ENCODE assay signal across 28 mouse cellular contexts in genomic region chr12:25353402-25353896, GRCm38 (mm10).
DNase-seq lines count a peak whose midpoint lies in the region; ATAC-seq lines count a peak whose summit lies in the region.
"Had no signal": no experiment of that assay in that cellular context is flagged by ENCODE, and none has a peak within 500 bp of the region (broad histone marks: within the 10 kb centered on the region; RNA-seq: fewer than 3 reads in every experiment).

No protein-coding gene starts in this region.

- 0 out of 2 replicates have a peak, but pooled peaks cover 4% of the 10 kb centered on the region for H3K4me1 ChIP-seq in hindbrain, embryonic 12.5 days
- H3K4me1 ChIP-seq in hindbrain, embryonic 13.5 days (replicated peaks), result peaks cover 10% of the 10 kb centered on the region; the same call in 1 of the 2 replicates
- H3K4me1 ChIP-seq in neural tube, embryonic 13.5 days (replicated peaks), result peaks cover 7% of the 10 kb centered on the region; the same call in 1 of the 2 replicates
- H3K4me1 ChIP-seq in neural tube, embryonic 15.5 days, result no peaks in the 10 kb centered on the region
- H3K4me1 ChIP-seq: embryonic facial prominence, embryonic 13.5 days; forebrain, embryonic 10.5 days; forebrain, embryonic 15.5 days; heart, embryonic 13.5 days had no signal

- WGBS in hindbrain, embryonic 12.5 days, result 70% methylated on average over 10 of the region's 10 CpGs
- 63% methylated on average over 10 of the region's 10 CpGs for WGBS in hindbrain, embryonic 13.5 days
- WGBS in neural tube, embryonic 13.5 days, result 44% methylated on average over 10 of the region's 10 CpGs
- 46% methylated on average over 10 of the region's 10 CpGs for WGBS in neural tube, embryonic 15.5 days

- H3K36me3 ChIP-seq in hindbrain, embryonic 12.5 days, result no peaks in the 10 kb centered on the region
- no peaks in the 10 kb centered on the region for H3K36me3 ChIP-seq in hindbrain, embryonic 13.5 days
- no peaks in the 10 kb centered on the region for H3K36me3 ChIP-seq in neural tube, embryonic 13.5 days
- no peaks in the 10 kb centered on the region for H3K36me3 ChIP-seq in neural tube, embryonic 15.5 days
- H3K36me3 ChIP-seq: embryonic facial prominence, embryonic 13.5 days; forebrain, embryonic 10.5 days; forebrain, embryonic 15.5 days; G1E; heart, embryonic 13.5 days; neural tube, embryonic 12.5 days had no signal

- H3K4me2 ChIP-seq in hindbrain, embryonic 12.5 days (replicated peaks), result no peak overlapping the region
- no peak overlapping the region for H3K4me2 ChIP-seq in hindbrain, embryonic 13.5 days
- H3K4me2 ChIP-seq in neural tube, embryonic 13.5 days, result no peak overlapping the region
- no peak overlapping the region for H3K4me2 ChIP-seq in neural tube, embryonic 15.5 days
- H3K4me2 ChIP-seq: embryonic facial prominence, embryonic 13.5 days; forebrain, embryonic 15.5 days; heart, embryonic 13.5 days; neural tube, embryonic 12.5 days had no signal

- H3K4me3 ChIP-seq in hindbrain, embryonic 12.5 days, result no peak overlapping the region
- H3K4me3 ChIP-seq in hindbrain, embryonic 13.5 days, result no peak overlapping the region
- no peak overlapping the region for H3K4me3 ChIP-seq in neural tube, embryonic 13.5 days
- H3K4me3 ChIP-seq in neural tube, embryonic 15.5 days (replicated peaks), result no peak overlapping the region
- H3K4me3 ChIP-seq: embryonic facial prominence, embryonic 13.5 days; forebrain, embryonic 10.5 days; forebrain, embryonic 15.5 days; heart, embryonic 13.5 days; neural tube, embryonic 12.5 days had no signal

- no peaks in the 10 kb centered on the region for H3K27me3 ChIP-seq in hindbrain, embryonic 12.5 days
- no peaks in the 10 kb centered on the region for H3K27me3 ChIP-seq in hindbrain, embryonic 13.5 days
- no peaks in the 10 kb centered on the region for H3K27me3 ChIP-seq in neural tube, embryonic 13.5 days
- H3K27me3 ChIP-seq in neural tube, embryonic 15.5 days (replicated peaks), result no peaks in the 10 kb centered on the region
- H3K27me3 ChIP-seq: embryonic facial prominence, embryonic 13.5 days; forebrain, embryonic 15.5 days; heart, embryonic 13.5 days; neural tube, embryonic 12.5 days had no signal

- no peak for ATAC-seq in hindbrain, embryonic 12.5 days (ENCODE audit: low FRiP score)
- ATAC-seq in hindbrain, embryonic 13.5 days (ENCODE audit: low FRiP score), result no peak
- no peak; the same call in 1 of the 2 replicates for ATAC-seq in neural tube, embryonic 13.5 days (ENCODE audit: low read depth)
- ATAC-seq in neural tube, embryonic 15.5 days (ENCODE audit: low FRiP score), result no peak
- ATAC-seq: forebrain, embryonic 15.5 days; inflammation-experienced regulatory T-cells, adult 6 months had no signal

- DNase-seq in adrenal gland, adult 2 months, result peak; percentile 28
- DNase-seq in adrenal gland, adult 18-20 months (ENCODE audit: low spot score in 2 of 2), result no peak
- DNase-seq in spleen, adult 18-20 months, result no peak
- DNase-seq: cerebellum, adult 2 months; cerebellum, postnatal 14 days; gastrocnemius, postnatal 10 days; heart, postnatal 10 days; kidney, adult 11 months; kidney, postnatal 14 days; liver; lung, adult 2 months; lung, postnatal 10 days; thymus, adult 18-20 months; thymus, postnatal 25 days had no signal

- H3K9me3 ChIP-seq in hindbrain, embryonic 12.5 days (replicated peaks), result no peaks in the 10 kb centered on the region
- no peaks in the 10 kb centered on the region for H3K9me3 ChIP-seq in hindbrain, embryonic 13.5 days
- no peaks in the 10 kb centered on the region for H3K9me3 ChIP-seq in neural tube, embryonic 13.5 days
- no peaks in the 10 kb centered on the region for H3K9me3 ChIP-seq in neural tube, embryonic 15.5 days (replicated peaks)
- H3K9me3 ChIP-seq: embryonic facial prominence, embryonic 13.5 days; forebrain, embryonic 10.5 days; forebrain, embryonic 15.5 days; heart, embryonic 13.5 days; neural tube, embryonic 12.5 days had no signal

- no peak overlapping the region for H3K9ac ChIP-seq in hindbrain, embryonic 12.5 days
- no peak overlapping the region for H3K9ac ChIP-seq in hindbrain, embryonic 13.5 days
- H3K9ac ChIP-seq in neural tube, embryonic 13.5 days, result no peak overlapping the region
- no peak overlapping the region for H3K9ac ChIP-seq in neural tube, embryonic 15.5 days (replicated peaks)
- H3K9ac ChIP-seq: embryonic facial prominence, embryonic 13.5 days; forebrain, embryonic 15.5 days; heart, embryonic 13.5 days; liver, embryonic 14.5 days; neural tube, embryonic 12.5 days had no signal

- peak overlapping the region; percentile 64 for H3K27ac ChIP-seq in hindbrain, embryonic 12.5 days
- H3K27ac ChIP-seq in hindbrain, embryonic 13.5 days, result no peak overlapping the region
- H3K27ac ChIP-seq in neural tube, embryonic 13.5 days (replicated peaks), result 0 out of 2 replicates have a peak overlapping the region, but pooled peaks have one; percentile 56
- H3K27ac ChIP-seq in neural tube, embryonic 15.5 days (replicated peaks), result no peak overlapping the region
- H3K27ac ChIP-seq: embryonic facial prominence, embryonic 13.5 days; forebrain, embryonic 10.5 days; forebrain, embryonic 15.5 days; heart, embryonic 13.5 days; liver, embryonic 14.5 days; macrophage; neural tube, embryonic 12.5 days; stomach, postnatal 0 days had no signal

Comparison
In these comparisons a context has a peak if more than half of its experiments do, and no peak if none do; other contexts are left out.
1. H3K27ac ChIP-seq: peak in hindbrain, embryonic 12.5 days (single experiment) and neural tube, embryonic 13.5 days (single experiment); none in hindbrain, embryonic 13.5 days (single experiment) and neural tube, embryonic 15.5 days (single experiment).